Mouse (Mus musculus): ENCODE measurements around the gene Atp8b4. TPM values are rescaled to one million over a fixed set of nuclear protein-coding genes. Genes with fewer than 3 reads are reported as not detected.

Atp8b4 gene
- polyA plus RNA-seq, 2 experiments, result 3.0 to 4.9 TPM

- no peak for ATAC-seq (ENCODE audit: insufficient read depth)
- 45% methylated on average over 9 of the region's 9 CpGs for WGBS (ENCODE audit: insufficient replicate concordance)
- H3K36me3 ChIP-seq (replicated peaks; ENCODE audit: control insufficient read depth, insufficient read depth, low read depth), result no peaks in the 10 kb centered on the region
Observed at GRCm38 (mm10) chr2:126496838-126497237, 3.6 kb downstream of the Atp8b4 start.

GRCm38 (mm10) chr2:126495832-126496695, 4.4 kb downstream of the Atp8b4 start:
- H3K4me1 ChIP-seq (replicated peaks; ENCODE audit: control insufficient read depth in 2 of 2, insufficient read depth in 2 of 2, low read length in 1 of 2), result peaks cover 0 to 3% of the 10 kb centered on the region in 2 experiments; a peak in 1 of 4 replicates
- no peaks in the 10 kb centered on the region for H3K27me3 ChIP-seq (ENCODE audit: control insufficient read depth, insufficient read depth, low read length)
- TF ChIP-seq EP300 (IDR thresholded peaks at IDR 0.05; ENCODE audit: low read depth) (no peak), CTCF (IDR thresholded peaks at IDR 0.05; ENCODE audit: low read depth) (no peak)
- no peak for DNase-seq (ENCODE audit: low read depth in 3 of 3, low spot score in 3 of 3)
- H3K9ac ChIP-seq (replicated peaks), result no peak overlapping the region
- no peak for ATAC-seq (ENCODE audit: insufficient read depth)
- H3K36me3 ChIP-seq (replicated peaks; ENCODE audit: control insufficient read depth, insufficient read depth, low read depth), result no peaks in the 10 kb centered on the region
- WGBS (ENCODE audit: insufficient replicate concordance), result 57% methylated on average over 14 of the region's 14 CpGs
- no peak overlapping the region for H3K4me3 ChIP-seq (ENCODE audit: insufficient read depth in 1 of 2, low read depth in 2 of 2, low read length in 2 of 2)
- H3K27ac ChIP-seq, result no peak overlapping the region
- no peaks in the 10 kb centered on the region for H3K9me3 ChIP-seq (ENCODE audit: control insufficient read depth, low read length)
- H3K4me2 ChIP-seq (ENCODE audit: low read depth), result no peak overlapping the region

More at GRCm38 (mm10) chr2:126496838-126497237, 3.6 kb downstream of the Atp8b4 start:
- Histone ChIP-seq H3K27me3 (ENCODE audit: control insufficient read depth, insufficient read depth, low read length) (no peaks in the 10 kb centered on the region), H3K9me3 (ENCODE audit: control insufficient read depth, low read length) (no peaks in the 10 kb centered on the region), H3K4me3 (ENCODE audit: insufficient read depth in 1 of 2, low read depth in 2 of 2, low read length in 2 of 2) (no peak overlapping the region), H3K27ac (no peak overlapping the region), H3K9ac (replicated peaks) (no peak overlapping the region), H3K4me1 (replicated peaks; ENCODE audit: control insufficient read depth in 2 of 2, insufficient read depth in 2 of 2, low read length in 1 of 2) (no peaks in the 10 kb centered on the region), H3K4me2 (ENCODE audit: low read depth) (no peak overlapping the region)
- no peak for DNase-seq (ENCODE audit: low read depth in 3 of 3, low spot score in 3 of 3)
- TF ChIP-seq EP300 (IDR thresholded peaks at IDR 0.05; ENCODE audit: low read depth), result no peak
- TF ChIP-seq CTCF (IDR thresholded peaks at IDR 0.05; ENCODE audit: low read depth), result no peak

- H3K4me2 ChIP-seq (ENCODE audit: low read depth), result no peak overlapping the region
- no peaks in the 10 kb centered on the region for H3K27me3 ChIP-seq (ENCODE audit: control insufficient read depth, insufficient read depth, low read length)
- DNase-seq (ENCODE audit: low read depth in 3 of 3, low spot score in 3 of 3) (no peak), ATAC-seq (ENCODE audit: insufficient read depth) (no peak)
- no peak overlapping the region for H3K4me3 ChIP-seq (ENCODE audit: insufficient read depth in 1 of 2, low read depth in 2 of 2, low read length in 2 of 2)
- no peak overlapping the region for H3K27ac ChIP-seq
- H3K9me3 ChIP-seq (ENCODE audit: control insufficient read depth, low read length), result no peaks in the 10 kb centered on the region
- WGBS (ENCODE audit: insufficient replicate concordance), result 68% methylated on average over 7 of the region's 7 CpGs
- no peak for TF ChIP-seq CTCF (IDR thresholded peaks at IDR 0.05; ENCODE audit: low read depth)
- no peak for TF ChIP-seq EP300 (IDR thresholded peaks at IDR 0.05; ENCODE audit: low read depth)
- no peak overlapping the region for H3K9ac ChIP-seq (replicated peaks)
- H3K4me1 ChIP-seq (replicated peaks; ENCODE audit: control insufficient read depth in 2 of 2, insufficient read depth in 2 of 2, low read length in 1 of 2), result peaks cover 0 to 3% of the 10 kb centered on the region in 2 experiments; a peak in 1 of 4 replicates
- no peaks in the 10 kb centered on the region for H3K36me3 ChIP-seq (replicated peaks; ENCODE audit: control insufficient read depth, insufficient read depth, low read depth)
Observed at GRCm38 (mm10) chr2:126495230-126495629, 5.2 kb downstream of the Atp8b4 start.

GRCm38 (mm10) chr2:126493306-126493705, 7.2 kb downstream of the Atp8b4 start:
- H3K4me1 ChIP-seq (replicated peaks; ENCODE audit: control insufficient read depth in 2 of 2, insufficient read depth in 2 of 2, low read length in 1 of 2), result peaks cover 0 to 3% of the 10 kb centered on the region in 2 experiments; a peak in 1 of 4 replicates

GRCm38 (mm10) chr2:126492713-126493112, 7.8 kb downstream of the Atp8b4 start:
- no peak overlapping the region for H3K27ac ChIP-seq
- TF ChIP-seq EP300 (IDR thresholded peaks at IDR 0.05; ENCODE audit: low read depth) (no peak), CTCF (IDR thresholded peaks at IDR 0.05; ENCODE audit: low read depth) (no peak)
- H3K9ac ChIP-seq (replicated peaks), result no peak overlapping the region
- no peaks in the 10 kb centered on the region for H3K27me3 ChIP-seq (ENCODE audit: control insufficient read depth, insufficient read depth, low read length)
- H3K4me1 ChIP-seq (replicated peaks; ENCODE audit: control insufficient read depth in 2 of 2, insufficient read depth in 2 of 2, low read length in 1 of 2), result peaks cover 0 to 3% of the 10 kb centered on the region in 2 experiments; a peak in 1 of 4 replicates
- no peak for DNase-seq (ENCODE audit: low read depth in 3 of 3, low spot score in 3 of 3)
- no peak overlapping the region for H3K4me2 ChIP-seq (ENCODE audit: low read depth)
- H3K36me3 ChIP-seq (replicated peaks; ENCODE audit: control insufficient read depth, insufficient read depth, low read depth), result no peaks in the 10 kb centered on the region
- WGBS (ENCODE audit: insufficient replicate concordance), result 46% methylated on average over 5 of the region's 5 CpGs
- H3K9me3 ChIP-seq (ENCODE audit: control insufficient read depth, low read length), result no peaks in the 10 kb centered on the region
- no peak overlapping the region for H3K4me3 ChIP-seq (ENCODE audit: insufficient read depth in 1 of 2, low read depth in 2 of 2, low read length in 2 of 2)
- no peak for ATAC-seq (ENCODE audit: insufficient read depth)

More at GRCm38 (mm10) chr2:126493306-126493705, 7.2 kb downstream of the Atp8b4 start:
- TF ChIP-seq CTCF (IDR thresholded peaks at IDR 0.05; ENCODE audit: low read depth) (no peak), EP300 (IDR thresholded peaks at IDR 0.05; ENCODE audit: low read depth) (no peak)
- no peaks in the 10 kb centered on the region for H3K27me3 ChIP-seq (ENCODE audit: control insufficient read depth, insufficient read depth, low read length)
- H3K9me3 ChIP-seq (ENCODE audit: control insufficient read depth, low read length), result no peaks in the 10 kb centered on the region
- H3K4me3 ChIP-seq (ENCODE audit: insufficient read depth in 1 of 2, low read depth in 2 of 2, low read length in 2 of 2), result no peak overlapping the region
- H3K9ac ChIP-seq (replicated peaks), result no peak overlapping the region
- no peaks in the 10 kb centered on the region for H3K36me3 ChIP-seq (replicated peaks; ENCODE audit: control insufficient read depth, insufficient read depth, low read depth)
- ATAC-seq (ENCODE audit: insufficient read depth) (no peak), DNase-seq (ENCODE audit: low read depth in 3 of 3, low spot score in 3 of 3) (no peak)
- WGBS (ENCODE audit: insufficient replicate concordance), result 62% methylated on average over 8 of the region's 8 CpGs
- H3K27ac ChIP-seq, result no peak overlapping the region
- H3K4me2 ChIP-seq (ENCODE audit: low read depth), result no peak overlapping the region
